Mouse (Mus musculus) CH12.LX (cell line): ENCODE results near the gene Zfp954. TPM values are rescaled to one million over a fixed set of nuclear protein-coding genes. Genes with fewer than 3 reads are reported as not detected.

ENCODE experiments used
- DNase-seq: peaks from one replicate; pipeline ENCODE4 v3.0.0-alpha.2; 2013; ENCODE audit errors: extremely low read depth
- H3K27ac ChIP-seq: 2 replicates; pipeline ENCODE4 v1.5.1; 2012; ENCODE audit warnings: low read depth, mild to moderate bottlenecking, control low read depth, moderate library complexity; ENCODE audit not compliant: insufficient read depth
- H3K27me3 ChIP-seq: replicated peaks from 2 replicates; pipeline ENCODE3; 2012; ENCODE audit warnings: inconsistent platforms
- H3K36me3 ChIP-seq, 2 experiments: replicated peaks in 1 of 2; 2 replicates each; pipeline versions ENCODE3 to v1.6.1; 2012; ENCODE audit warnings: inconsistent platforms in 1 of 2, low read length in 1 of 2, mild to moderate bottlenecking in 1 of 2, mixed read lengths in 1 of 2, moderate library complexity in 1 of 2; ENCODE audit not compliant: control insufficient read depth in 1 of 2, insufficient read depth in 1 of 2
- H3K4me1 ChIP-seq, 2 experiments: 2 replicates each; pipeline ENCODE4 v1.6.1; 2012; ENCODE audit warnings: inconsistent platforms in 1 of 2, moderate library complexity in 1 of 2; ENCODE audit not compliant: insufficient read depth in 2 of 2, control insufficient read depth in 1 of 2
- H3K4me2 ChIP-seq: 2 replicates; pipeline ENCODE4 v1.6.1; 2012; ENCODE audit warnings: low read depth, mild to moderate bottlenecking, control low read depth; ENCODE audit not compliant: poor library complexity, insufficient read depth, severe bottlenecking
- H3K4me3 ChIP-seq, 3 experiments: fragments of 150-350 bp in 1 of 3; sonication (generic) in 1 of 3; replicated peaks in 1 of 3; 2 replicates each; pipeline versions ENCODE3 to v1.5.1; 2011 to 2012; ENCODE audit warnings: low read depth in 2 of 3, low read length in 2 of 3, mild to moderate bottlenecking in 2 of 3, moderate library complexity in 2 of 3, control low read depth in 1 of 3, improper control_type of control experiment in 1 of 3, inconsistent platforms in 1 of 3, mixed read lengths in 1 of 3; ENCODE audit not compliant: poor library complexity in 1 of 3
- H3K79me2 ChIP-seq: replicated peaks from 2 replicates; pipeline ENCODE4 v1.6.1; 2012; ENCODE audit warnings: mild to moderate bottlenecking, moderate library complexity; ENCODE audit not compliant: control insufficient read depth, poor library complexity, insufficient read depth, severe bottlenecking; ENCODE audit errors: extremely low read depth
- H3K9ac ChIP-seq: 2 replicates; pipeline ENCODE4 v1.6.1; 2012; ENCODE audit warnings: low read depth, mild to moderate bottlenecking, control low read depth, moderate library complexity; ENCODE audit not compliant: insufficient read depth
- H3K9me3 ChIP-seq: replicated peaks from 2 replicates; pipeline ENCODE3; 2012; ENCODE audit warnings: low read length, inconsistent platforms, mixed read lengths
- BHLHE40 ChIP-seq: IDR thresholded peaks from 2 replicates; pipeline ENCODE4 v1.6.1; 2011; ENCODE audit warnings: mild to moderate bottlenecking, low read depth, low read length, improper control_type of control experiment
- CTCF ChIP-seq, 2 experiments: IDR thresholded peaks in 1 of 2; conservative IDR thresholded peaks in 1 of 2; 2 replicates each; pipeline ENCODE4 v1.5.1; 2011 to 2012; ENCODE audit warnings: low read depth in 2 of 2, low read length in 2 of 2, improper control_type of control experiment in 1 of 2, inconsistent platforms in 1 of 2, mild to moderate bottlenecking in 1 of 2, moderate library complexity in 1 of 2
- ELF1 ChIP-seq: IDR thresholded peaks from 2 replicates; pipeline ENCODE4 v1.6.1; 2014; ENCODE audit warnings: low read depth, mild to moderate bottlenecking, inconsistent platforms, low read length, improper control_type of control experiment
- EP300 ChIP-seq: IDR thresholded peaks from 2 replicates; pipeline ENCODE4 v1.6.1; 2011; ENCODE audit warnings: low read length, improper control_type of control experiment
- ETS1 ChIP-seq: conservative IDR thresholded peaks from 2 replicates; pipeline ENCODE4 v1.6.1; 2012; ENCODE audit warnings: low read depth, mild to moderate bottlenecking, inconsistent platforms, low read length, improper control_type of control experiment, moderate library complexity
- GABPA ChIP-seq: IDR thresholded peaks from 2 replicates; pipeline ENCODE4 v1.6.1; 2012; ENCODE audit warnings: low read depth, low read length, improper control_type of control experiment, inconsistent platforms; ENCODE audit not compliant: insufficient replicate concordance
- IRF4 ChIP-seq: IDR thresholded peaks from 2 replicates; pipeline ENCODE4 v1.6.1; 2014; ENCODE audit warnings: low read depth, mild to moderate bottlenecking, inconsistent platforms, low read length, improper control_type of control experiment
- KAT2A ChIP-seq: IDR thresholded peaks from 2 replicates; pipeline ENCODE4 v1.6.1; 2012; ENCODE audit warnings: low read length, improper control_type of control experiment, inconsistent platforms; ENCODE audit not compliant: insufficient replicate concordance
- MAX ChIP-seq: IDR thresholded peaks from 2 replicates; pipeline ENCODE4 v1.6.1; 2011; ENCODE audit warnings: low read length, improper control_type of control experiment
- MEF2A ChIP-seq: IDR thresholded peaks from 2 replicates; pipeline ENCODE4 v1.6.1; 2014; ENCODE audit warnings: low read depth, mild to moderate bottlenecking, inconsistent platforms, low read length, improper control_type of control experiment, borderline replicate concordance
- MXI1 ChIP-seq: IDR thresholded peaks from 2 replicates; pipeline ENCODE4 v1.6.1; 2011; ENCODE audit warnings: mild to moderate bottlenecking, low read depth, low read length, improper control_type of control experiment
- MYC ChIP-seq: IDR thresholded peaks from 2 replicates; pipeline ENCODE4 v1.6.1; 2011; ENCODE audit warnings: low read depth, mild to moderate bottlenecking, improper control_type of control experiment, low read length
- NELFE ChIP-seq: IDR thresholded peaks from 2 replicates; pipeline ENCODE4 v1.6.1; 2011; ENCODE audit warnings: low read depth, low read length, improper control_type of control experiment
- NRF1 ChIP-seq: IDR thresholded peaks from 2 replicates; pipeline ENCODE4 v1.6.1; 2014; ENCODE audit warnings: low read depth, mild to moderate bottlenecking, inconsistent platforms, low read length, improper control_type of control experiment, moderate library complexity
- PAX5 ChIP-seq: IDR thresholded peaks from 2 replicates; pipeline ENCODE4 v1.6.1; 2012; ENCODE audit warnings: low read length, inconsistent platforms, mixed read lengths
- POLR2A ChIP-seq: IDR thresholded peaks from 2 replicates; pipeline ENCODE4 v1.6.1; 2011; ENCODE audit warnings: low read depth, mild to moderate bottlenecking, improper control_type of control experiment, low read length
- RAD21 ChIP-seq: IDR thresholded peaks from 2 replicates; pipeline ENCODE4 v1.6.1; 2011; ENCODE audit warnings: low read depth, mild to moderate bottlenecking, low read length, improper control_type of control experiment, moderate library complexity
- RCOR1 ChIP-seq: conservative IDR thresholded peaks from 2 replicates; pipeline ENCODE4 v1.6.1; 2012; ENCODE audit warnings: low read depth, mild to moderate bottlenecking, inconsistent platforms, low read length, improper control_type of control experiment
- SIN3A ChIP-seq: IDR thresholded peaks from 2 replicates; pipeline ENCODE4 v1.6.1; 2012; ENCODE audit warnings: low read length, improper control_type of control experiment, inconsistent platforms
- SMC3 ChIP-seq: IDR thresholded peaks from 2 replicates; pipeline ENCODE4 v1.6.1; 2011; ENCODE audit warnings: low read depth, low read length, improper control_type of control experiment
- TBP ChIP-seq: conservative IDR thresholded peaks from 2 replicates; pipeline ENCODE4 v1.6.1; 2011; ENCODE audit warnings: low read depth, low read length, improper control_type of control experiment
- TCF12 ChIP-seq: IDR thresholded peaks from 2 replicates; pipeline ENCODE4 v1.6.1; 2014; ENCODE audit warnings: low read depth, mild to moderate bottlenecking, inconsistent platforms, low read length, improper control_type of control experiment
- ZC3H11A ChIP-seq: IDR thresholded peaks from 2 replicates; pipeline ENCODE4 v1.6.1; 2012; ENCODE audit warnings: low read depth, mild to moderate bottlenecking, inconsistent platforms, low read length, improper control_type of control experiment
- ZKSCAN1 ChIP-seq: IDR thresholded peaks from 2 replicates; pipeline ENCODE4 v1.6.1; 2012; ENCODE audit warnings: low read depth, inconsistent platforms, low read length, improper control_type of control experiment, borderline replicate concordance
- ZMIZ1 ChIP-seq: IDR thresholded peaks from 2 replicates; pipeline ENCODE4 v1.6.1; 2012; ENCODE audit warnings: low read depth, mild to moderate bottlenecking, inconsistent platforms, low read length, improper control_type of control experiment
- ZNF384 ChIP-seq: IDR thresholded peaks from 2 replicates; pipeline ENCODE4 v1.6.1; 2012; ENCODE audit warnings: low read depth, low read length, improper control_type of control experiment, inconsistent platforms
- dilution Hi-C: fragments of 300-500 bp; cut with MboI; formaldehyde crosslinking; loops from 2 replicates; pipeline ENCODE4 v1.14.3; 2020; ENCODE audit warnings: low sequenced_read_pairs; ENCODE audit not compliant: extremely low pct_unique_long_range_greater_than_20kb, extremely low pct_ligation_motif_present
- in situ Hi-C: fragments of 300-500 bp; cut with MboI; formaldehyde crosslinking; loops from 3 replicates; pipeline ENCODE4 v1.14.3; 2019; ENCODE audit warnings: low sequenced_read_pairs, low pct_ligation_motif_present, low pct_unique_long_range_greater_than_20kb, mixed read lengths
- polyA plus RNA-seq: library from polyadenylated mRNA; unstranded; fragments of >175 nt; gene quantifications from 2 replicates; pipeline ENCODE4 v1.2.1, GENCODE M21; 2012; ENCODE audit warnings: low read depth; ENCODE audit not compliant: insufficient read length
- total RNA-seq, 2 experiments: library from RNA; depleted of rRNA; stranded (reverse); fragments of 300-350 nt in 1 of 2; fragments of >200 nt in 1 of 2; gene quantifications; 2 replicates each; pipeline ENCODE4 v1.2.3; 2012 to 2014

Gene Zfp954
- total and polyA plus RNA-seq, 3 experiments = 7.6 to 19.7 (median 19.4) TPM

GRCm38 (mm10) chr7:7145991-7146608 is 24.8 kb upstream of the Zfp954 start:
- peak overlapping the region; percentile 43 for H3K9ac ChIP-seq
- TF ChIP-seq ZMIZ1 = 0 out of 2 replicates have a peak, but pooled peaks have one; percentile 38
- 0 out of 2 replicates have a peak, but pooled peaks have one; percentile 42 for TF ChIP-seq KAT2A
- 0 out of 2 replicates have a peak, but pooled peaks have one; percentile 21 for TF ChIP-seq EP300
- 0 out of 2 replicates have a peak, but pooled peaks have one; percentile 6 for TF ChIP-seq ETS1
- TF ChIP-seq ZNF384 = no peak
- peak; percentile 83 for TF ChIP-seq SIN3A
- peak; percentile 36 for TF ChIP-seq POLR2A
- 0 out of 2 replicates have a peak, but pooled peaks have one; percentile 26 for TF ChIP-seq TBP
- no peak for TF ChIP-seq ZKSCAN1
- peak; percentile 92; the same call in 1 of the 2 replicates for TF ChIP-seq MXI1
- peak; percentile 89 for TF ChIP-seq MAX
- TF ChIP-seq ELF1 = peak; percentile 40; the same call in 1 of the 2 replicates
- TF ChIP-seq RAD21 = no peak
- TF ChIP-seq BHLHE40 = peak; percentile 62
- TF ChIP-seq IRF4 = peak; percentile 23; the same call in 1 of the 2 replicates
- 0 out of 2 replicates have a peak, but pooled peaks have one; percentile 22 for TF ChIP-seq TCF12
- TF ChIP-seq MYC = peak; percentile 95
- TF ChIP-seq RCOR1 = no peak
- H3K79me2 ChIP-seq = no peaks in the 10 kb centered on the region
- no peaks in the 10 kb centered on the region for H3K27me3 ChIP-seq
- H3K36me3 ChIP-seq = no peaks in the 10 kb centered on the region
- no peaks in the 10 kb centered on the region for H3K4me1 ChIP-seq
- dilution Hi-C loops (no loop called here), in situ Hi-C loops (no loop called here)
- H3K4me3 ChIP-seq = peak overlapping the region; percentile 34 to 43 (median 37)
- H3K27ac ChIP-seq = peak overlapping the region; percentile 30; the same call in 1 of the 2 replicates
- peak; percentile 52 for DNase-seq
- H3K9me3 ChIP-seq = no peaks in the 10 kb centered on the region
- peak overlapping the region; percentile 80 for H3K4me2 ChIP-seq

GRCm38 (mm10) chr7:7144215-7144614 is 22.9 kb upstream of the Zfp954 start:
- no peak overlapping the region for H3K4me3 ChIP-seq
- no peaks in the 10 kb centered on the region for H3K36me3 ChIP-seq
- DNase-seq = no peak
- no peak for TF ChIP-seq ZMIZ1
- TF ChIP-seq TBP = 0 out of 2 replicates have a peak, but pooled peaks have one; percentile 31
- no peak for TF ChIP-seq MAX
- no peak for TF ChIP-seq POLR2A
- peak; percentile 58; the same call in 1 of the 2 replicates for TF ChIP-seq MYC
- no peak for TF ChIP-seq TCF12
- no peak for TF ChIP-seq SMC3
- peak in 1 of 2 experiments; percentile 57; a peak in 2 of 4 replicates for TF ChIP-seq CTCF (conservative IDR thresholded peaks at IDR 0.05 in 1 of 2, IDR thresholded peaks at IDR 0.05 in 1 of 2; ENCODE audit: low read depth in 2 of 2, low read length in 2 of 2)
- TF ChIP-seq IRF4 = no peak
- no peak for TF ChIP-seq MEF2A
- TF ChIP-seq ZNF384 = no peak
- TF ChIP-seq NELFE = no peak
- TF ChIP-seq GABPA = no peak
- no peak for TF ChIP-seq PAX5
- no peak for TF ChIP-seq NRF1
- no peak for TF ChIP-seq ZC3H11A
- H3K27ac ChIP-seq = no peak overlapping the region
- H3K27me3 ChIP-seq = no peaks in the 10 kb centered on the region
- dilution Hi-C loops (no loop called here), in situ Hi-C loops (no loop called here)
- H3K9me3 ChIP-seq = no peaks in the 10 kb centered on the region
- H3K79me2 ChIP-seq = no peaks in the 10 kb centered on the region
- H3K4me2 ChIP-seq = no peak overlapping the region
- no peak overlapping the region for H3K9ac ChIP-seq
- no peaks in the 10 kb centered on the region for H3K4me1 ChIP-seq
